Mouse (Mus musculus): ENCODE results near the gene Heatr6.

DNA sequence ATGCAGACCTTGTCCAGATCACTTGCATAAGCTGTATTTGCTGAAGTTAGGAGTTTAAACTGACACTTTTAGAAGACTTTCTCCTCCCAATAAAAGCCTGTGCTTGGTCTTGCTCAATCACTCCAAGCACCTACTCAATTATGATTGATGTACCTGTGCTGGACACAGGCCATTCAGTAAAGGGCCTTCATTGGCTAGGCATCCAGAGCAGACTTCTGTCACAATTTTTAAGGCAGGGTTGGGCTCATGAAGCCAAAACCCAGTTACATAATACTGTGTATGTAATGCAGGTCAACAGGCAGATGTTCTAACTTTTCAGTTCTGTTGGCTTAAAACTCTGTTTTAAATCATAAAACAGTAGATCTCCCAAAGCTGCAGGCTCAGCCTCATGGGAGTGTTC lies 32.7 kb upstream of the Heatr6 start:
- no peak for TF ChIP-seq EP300 (IDR thresholded peaks at IDR 0.05; ENCODE audit: low read depth)
- no peak for TF ChIP-seq CTCF (IDR thresholded peaks at IDR 0.05; ENCODE audit: low read depth)
